Mouse (Mus musculus) spleen, adult 2 months (tissue): ENCODE measurements around the gene Pmf1.

Source experiments
- CTCF ChIP-seq: fragments of 200-500 bp; IDR thresholded peaks from 2 replicates; pipeline ENCODE4 v1.5.1; 2011; ENCODE audit warnings: mild to moderate bottlenecking, inconsistent platforms; ENCODE audit not compliant: insufficient read depth, insufficient read length, insufficient replicate concordance; ENCODE audit errors: extremely low read depth
- POLR2A ChIP-seq: fragments of 200-500 bp; IDR thresholded peaks from 2 replicates; pipeline ENCODE4 v1.6.1; 2011; ENCODE audit warnings: low read depth, low read length, inconsistent platforms

DNA sequence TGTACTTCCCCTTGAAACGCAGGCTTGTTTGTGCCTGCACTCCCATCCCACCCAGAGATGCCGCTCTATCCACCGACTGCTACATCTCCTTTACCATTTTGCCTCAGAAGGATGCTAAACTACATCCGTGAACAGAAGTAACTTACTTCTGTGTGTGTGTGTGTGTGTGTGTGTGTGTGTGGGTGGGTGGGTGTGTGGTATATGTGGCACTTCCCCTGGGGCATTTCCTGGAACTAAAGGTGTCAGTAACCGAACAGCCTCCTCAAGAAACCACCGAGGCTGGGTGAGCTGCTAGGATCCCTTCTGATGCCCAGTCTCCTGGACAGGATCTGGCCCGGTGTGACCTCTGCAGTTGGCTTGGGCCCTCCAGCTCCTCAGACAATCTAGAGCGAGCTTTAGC is 43.9 kb upstream of the Pmf1 start:
- TF ChIP-seq CTCF (no peak), POLR2A (peak; percentile 31)
